Mouse (Mus musculus) embryonic fibroblast, embryonic 13.5 days (primary cell): ENCODE data around the gene Flnb. TPM values are rescaled to one million over a fixed set of nuclear protein-coding genes. Genes with fewer than 3 reads are reported as not detected.

Experiments used
- H3K27ac ChIP-seq: 2 replicates; pipeline ENCODE4 v1.5.1; 2012; ENCODE audit warnings: low read length, control low read depth, inconsistent platforms; ENCODE audit not compliant: insufficient read depth
- H3K4me1 ChIP-seq: 2 replicates; pipeline ENCODE4 v1.6.1; 2011; ENCODE audit warnings: low read length; ENCODE audit not compliant: control insufficient read depth, insufficient read depth
- H3K4me3 ChIP-seq: 2 replicates; pipeline ENCODE4 v1.5.1; 2011; ENCODE audit warnings: mild to moderate bottlenecking, control low read depth, low read length; ENCODE audit not compliant: insufficient read depth
- CTCF ChIP-seq: IDR thresholded peaks from 2 replicates; pipeline ENCODE4 v1.5.1; 2011; ENCODE audit warnings: mild to moderate bottlenecking, control low read depth, low read length, moderate library complexity, borderline replicate concordance; ENCODE audit not compliant: insufficient read depth
- POLR2A ChIP-seq: IDR thresholded peaks from 2 replicates; pipeline ENCODE4 v1.6.1; 2011; ENCODE audit warnings: low read depth, mild to moderate bottlenecking, control low read depth, low read length, moderate library complexity
- polyA plus RNA-seq: library from polyadenylated mRNA; stranded (reverse); fragments of >200 nt; gene quantifications from 2 replicates; pipeline ENCODE4 v1.2.4, GENCODE M21; 2011; ENCODE audit warnings: low read depth; ENCODE audit not compliant: missing spikeins, insufficient read length

Gene Flnb
- polyA plus RNA-seq, 1 experiment, result 190 TPM

DNA sequence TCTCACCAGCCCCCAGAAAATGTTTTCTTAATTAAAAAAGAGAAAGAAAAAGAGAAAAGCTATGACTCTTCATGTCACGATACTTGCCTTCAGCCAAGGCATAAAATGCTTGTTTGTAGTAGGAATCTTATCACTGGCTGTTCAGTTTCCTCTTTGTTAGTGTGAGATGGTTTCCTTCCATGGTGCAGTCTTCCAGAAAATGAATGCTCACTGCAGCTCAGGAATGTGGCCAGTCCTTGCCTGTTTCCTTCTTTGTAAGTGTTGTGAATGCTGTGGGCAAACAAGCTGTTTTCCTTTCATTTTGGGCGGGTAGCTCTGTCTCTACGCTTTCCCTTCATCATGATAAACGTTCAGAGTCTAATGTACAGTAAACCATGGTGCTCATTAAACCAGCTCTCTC is 56.7 kb downstream of the Flnb start:
- TF ChIP-seq POLR2A (no peak), CTCF (no peak)
- H3K4me1 ChIP-seq, result 0 out of 2 replicates have a peak, but pooled peaks cover 3% of the 10 kb centered on the region
- H3K27ac ChIP-seq, result peak overlapping the region; percentile 34; the same call in 1 of the 2 replicates

GRCm38 (mm10) chr14:7877957-7878356 is 60.2 kb downstream of the Flnb start:
- H3K27ac ChIP-seq, result no peak overlapping the region
- TF ChIP-seq POLR2A, result no peak
- TF ChIP-seq CTCF, result no peak
- H3K4me3 ChIP-seq, result no peak overlapping the region
- H3K4me1 ChIP-seq, result peaks cover under 1% of the 10 kb centered on the region; the same call in 1 of the 2 replicates

More for the DNA sequence above, 56.7 kb downstream of the Flnb start:
- H3K4me3 ChIP-seq, result no peak overlapping the region

GRCm38 (mm10) chr14:7880389-7880788 is 62.6 kb downstream of the Flnb start:
- Histone ChIP-seq H3K27ac (no peak overlapping the region), H3K4me1 (peaks cover 4% of the 10 kb centered on the region), H3K4me3 (no peak overlapping the region)
- TF ChIP-seq POLR2A (no peak), CTCF (no peak)

GRCm38 (mm10) chr14:7881533-7881932 is 63.8 kb downstream of the Flnb start:
- Histone ChIP-seq H3K27ac (no peak overlapping the region), H3K4me1 (peaks cover 4% of the 10 kb centered on the region), H3K4me3 (no peak overlapping the region)
- TF ChIP-seq POLR2A, result no peak
- no peak for TF ChIP-seq CTCF

- Histone ChIP-seq H3K4me3 (no peak overlapping the region), H3K4me1 (peaks cover 4% of the 10 kb centered on the region), H3K27ac (no peak overlapping the region)
- TF ChIP-seq POLR2A, result no peak
Observed at GRCm38 (mm10) chr14:7882050-7882449, 64.3 kb downstream of the Flnb start.

DNA sequence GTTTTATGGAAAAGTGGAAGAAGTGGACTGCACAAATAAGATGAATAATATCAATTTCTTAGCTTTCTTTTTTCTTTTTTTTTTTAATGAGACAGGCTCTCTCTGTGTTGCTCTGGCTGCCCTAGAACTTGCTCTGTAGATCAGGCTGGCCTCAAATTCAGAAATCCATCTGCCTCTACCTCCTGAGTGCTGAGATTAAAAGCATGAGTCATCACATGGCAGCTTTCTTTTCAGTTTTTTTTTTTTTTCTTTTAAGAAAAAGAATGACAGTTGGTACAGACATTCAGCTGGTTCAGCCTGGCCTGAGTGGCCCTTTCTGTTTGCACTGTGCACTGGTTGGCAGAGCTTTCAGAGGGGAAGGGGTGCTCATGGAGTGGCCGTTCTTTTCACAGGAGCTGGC is 66.4 kb downstream of the Flnb start:
- TF ChIP-seq CTCF, result no peak
- no peak for TF ChIP-seq POLR2A
- peaks cover 10% of the 10 kb centered on the region for H3K4me1 ChIP-seq
- H3K27ac ChIP-seq, result no peak overlapping the region
- no peak overlapping the region for H3K4me3 ChIP-seq

DNA sequence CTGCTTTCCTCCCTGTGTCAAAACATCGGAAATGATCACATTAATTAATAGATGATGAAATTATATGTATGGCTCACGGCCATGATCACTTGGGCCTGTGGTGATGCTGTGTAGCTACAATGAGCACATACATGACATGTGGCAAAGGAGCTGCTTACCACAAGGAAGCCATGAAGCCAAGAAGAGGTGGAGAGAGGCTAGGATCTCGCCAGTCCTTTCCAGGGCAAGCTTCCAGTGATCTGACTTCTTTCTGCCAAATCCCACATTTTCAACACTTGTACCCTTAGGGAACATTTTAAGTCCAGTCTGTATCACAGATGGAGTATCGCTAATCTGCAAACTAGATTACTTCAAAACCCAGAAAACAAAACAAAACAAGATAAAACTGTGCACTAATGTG is 67.1 kb downstream of the Flnb start:
- Histone ChIP-seq H3K27ac (no peak overlapping the region), H3K4me3 (no peak overlapping the region), H3K4me1 (peaks cover 10% of the 10 kb centered on the region)
- TF ChIP-seq CTCF, result no peak
- no peak for TF ChIP-seq POLR2A

GRCm38 (mm10) chr14:7885540-7885939 is 67.8 kb downstream of the Flnb start:
- H3K4me3 ChIP-seq, result no peak overlapping the region
- TF ChIP-seq POLR2A, result no peak
- TF ChIP-seq CTCF, result no peak
- peaks cover 10% of the 10 kb centered on the region for H3K4me1 ChIP-seq
- H3K27ac ChIP-seq, result no peak overlapping the region

- H3K4me3 ChIP-seq, result no peak overlapping the region
- TF ChIP-seq POLR2A (no peak), CTCF (no peak)
- H3K4me1 ChIP-seq, result peaks cover 10% of the 10 kb centered on the region
- H3K27ac ChIP-seq, result no peak overlapping the region
Observed at GRCm38 (mm10) chr14:7886008-7886407, 68.3 kb downstream of the Flnb start.

DNA sequence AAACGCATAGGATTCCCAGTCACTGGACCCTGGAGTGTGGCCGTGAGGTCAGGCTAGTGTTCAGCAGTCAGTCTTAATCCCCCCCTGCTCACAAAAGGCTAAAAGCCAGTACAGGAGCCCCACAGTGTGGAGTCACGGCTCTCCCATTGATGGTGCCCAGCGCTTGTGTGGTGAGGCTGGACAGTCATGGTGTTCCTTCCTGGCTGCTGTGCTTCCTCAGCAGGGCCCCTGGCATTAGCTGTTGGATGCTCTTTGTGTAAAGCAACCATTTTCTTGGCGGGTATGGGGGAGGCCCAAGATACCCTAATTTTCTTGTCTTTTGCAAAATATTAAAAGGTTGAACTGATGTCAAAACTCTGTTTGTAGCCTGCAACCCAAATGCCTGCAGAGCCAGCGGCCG is 69.4 kb downstream of the Flnb start:
- peaks cover 10% of the 10 kb centered on the region for H3K4me1 ChIP-seq
- H3K27ac ChIP-seq, result no peak overlapping the region
- TF ChIP-seq POLR2A, result no peak
- no peak for TF ChIP-seq CTCF
- no peak overlapping the region for H3K4me3 ChIP-seq

GRCm38 (mm10) chr14:7888294-7888693 is 70.5 kb downstream of the Flnb start:
- H3K27ac ChIP-seq, result peak overlapping the region; percentile 60; the same call in 1 of the 2 replicates
- H3K4me3 ChIP-seq, result no peak overlapping the region
- TF ChIP-seq POLR2A, result no peak
- no peak for TF ChIP-seq CTCF
- H3K4me1 ChIP-seq, result peaks cover 10% of the 10 kb centered on the region
